Mouse (Mus musculus) olfactory bulb, adult 2 months (tissue): ENCODE measurements around the gene Zfp276.

ENCODE experiments used
- CTCF ChIP-seq: fragments of 200-500 bp; IDR thresholded peaks from 2 replicates; pipeline ENCODE4 v1.5.1; 2012; ENCODE audit warnings: low read depth, mild to moderate bottlenecking, low read length, moderate library complexity; ENCODE audit not compliant: insufficient read depth
- POLR2A ChIP-seq: fragments of 200-500 bp; IDR thresholded peaks from 2 replicates; pipeline ENCODE4 v1.6.1; 2012; ENCODE audit warnings: mild to moderate bottlenecking, low read depth, low read length, moderate library complexity; ENCODE audit not compliant: insufficient read depth

GRCm38 (mm10) chr8:123275096-123275495 lies 21.1 kb downstream of the Zfp276 start:
- no peak for TF ChIP-seq CTCF
- TF ChIP-seq POLR2A, result no peak
